ENCODE assay signal across 27 mouse cellular contexts in genomic region chr17:12814502-12814901, GRCm38 (mm10). TPM values are rescaled to one million over a fixed set of nuclear protein-coding genes. Genes with fewer than 3 reads are reported as not detected.
DNase-seq lines count a peak whose midpoint lies in the region; ATAC-seq and TF ChIP-seq lines count a peak whose summit lies in the region.
"Had no signal": no experiment of that assay in that cellular context is flagged by ENCODE, and none has a peak within 500 bp of the region (broad histone marks: within the 10 kb centered on the region; RNA-seq: fewer than 3 reads in every experiment).

No protein-coding gene starts in this region.

- no peak overlapping the region for H3K9ac ChIP-seq in kidney, embryonic 14.5 days (ENCODE audit: low read depth, low read length)
- H3K9ac ChIP-seq: embryonic facial prominence, embryonic 12.5 days; embryonic facial prominence, embryonic 15.5 days; forebrain, postnatal 0 days; heart, embryonic 13.5 days; hindbrain, embryonic 14.5 days had no signal

- ATAC-seq in kidney, embryonic 14.5 days (ENCODE audit: low FRiP score, low TSS enrichment): no peak
- ATAC-seq: activated CD4-positive, CD25-positive, alpha-beta regulatory T cell, adult 4 months; forebrain, embryonic 14.5 days; forebrain, postnatal 0 days had no signal

- no peaks in the 10 kb centered on the region for H3K27me3 ChIP-seq in kidney, adult 2 months (replicated peaks; ENCODE audit: control insufficient read depth, insufficient read depth, low read length)
- no peaks in the 10 kb centered on the region for H3K27me3 ChIP-seq in kidney, embryonic 14.5 days (ENCODE audit: control insufficient read depth, insufficient read depth, low read length)
- H3K27me3 ChIP-seq: embryonic facial prominence, embryonic 12.5 days; embryonic facial prominence, embryonic 15.5 days; heart, embryonic 13.5 days had no signal

- no peak overlapping the region for H3K27ac ChIP-seq in kidney, adult 2 months (ENCODE audit: insufficient read depth, low read depth, low read length)
- no peak overlapping the region for H3K27ac ChIP-seq in kidney, embryonic 14.5 days (ENCODE audit: low read depth, low read length)
- H3K27ac ChIP-seq: embryonic facial prominence, embryonic 12.5 days; embryonic facial prominence, embryonic 15.5 days; heart, adult 2 months; heart, embryonic 10.5 days; heart, embryonic 13.5 days; hindbrain, embryonic 14.5 days had no signal

- peaks cover 5% of the 10 kb centered on the region; the same call in 1 of the 2 replicates for H3K4me1 ChIP-seq in kidney, adult 2 months (ENCODE audit: control insufficient read depth, insufficient read depth, low read length)
- H3K4me1 ChIP-seq in kidney, embryonic 14.5 days (ENCODE audit: control insufficient read depth, insufficient read depth, low read length): 0 out of 2 replicates have a peak, but pooled peaks cover 5% of the 10 kb centered on the region
- peaks cover 4% of the 10 kb centered on the region for H3K4me1 ChIP-seq in lung, adult 2 months (ENCODE audit: control insufficient read depth, insufficient read depth, low read length)

- H3K4me2 ChIP-seq in kidney, embryonic 14.5 days (replicated peaks; ENCODE audit: low read depth, low read length): no peak overlapping the region
- H3K4me2 ChIP-seq: embryonic facial prominence, embryonic 12.5 days; embryonic facial prominence, embryonic 15.5 days; heart, embryonic 13.5 days; hindbrain, embryonic 14.5 days had no signal

- H3K9me3 ChIP-seq in kidney, embryonic 14.5 days (ENCODE audit: control insufficient read depth, low read length): peaks cover 17% of the 10 kb centered on the region

- 71% methylated on average over 3 of the region's 3 CpGs for WGBS in kidney, adult 2 months
- 90% methylated on average over 3 of the region's 3 CpGs for WGBS in kidney, embryonic 14.5 days
- WGBS in lung, adult 2 months: 59% methylated on average over 3 of the region's 3 CpGs

- H3K36me3 ChIP-seq in kidney, adult 2 months (ENCODE audit: control insufficient read depth, insufficient read depth, low read length): no peaks in the 10 kb centered on the region
- peaks cover 19% of the 10 kb centered on the region; the same call in 1 of the 2 replicates for H3K36me3 ChIP-seq in kidney, embryonic 14.5 days (ENCODE audit: control insufficient read depth, insufficient read depth, low read length)

- no peak for TF ChIP-seq CTCF in kidney, adult 2 months (conservative IDR thresholded peaks at IDR 0.05; ENCODE audit: insufficient read depth, insufficient read length, low read depth, low read length)
- TF ChIP-seq CTCF in lung, adult 2 months (IDR thresholded peaks at IDR 0.05; ENCODE audit: insufficient read depth, low read length): no peak

- no peak for TF ChIP-seq POLR2A in kidney, adult 2 months (IDR thresholded peaks at IDR 0.05; ENCODE audit: low read depth, low read length)
- no peak for TF ChIP-seq POLR2A in lung, adult 2 months (IDR thresholded peaks at IDR 0.05; ENCODE audit: borderline replicate concordance, extremely low read depth, low read depth, low read length)

- no peak overlapping the region for H3K4me3 ChIP-seq in kidney, adult 2 months (ENCODE audit: insufficient read depth, low read depth, low read length)
- H3K4me3 ChIP-seq in kidney, embryonic 14.5 days (ENCODE audit: low read length): no peak overlapping the region
- H3K4me3 ChIP-seq in lung, adult 2 months (replicated peaks; ENCODE audit: extremely low read depth, low read depth, low read length): no peak overlapping the region
- H3K4me3 ChIP-seq: embryonic facial prominence, embryonic 12.5 days; embryonic facial prominence, embryonic 15.5 days; heart, adult 2 months; heart, embryonic 10.5 days; heart, embryonic 13.5 days had no signal

- DNase-seq in cerebellum, adult 11-12 months: peak; percentile 1
- DNase-seq in cerebellum, adult 11 months: no peak
- peak; percentile 65 for DNase-seq in kidney, adult 2 months
- DNase-seq in lung, adult 2 months: peak; percentile 3
- DNase-seq in lung, postnatal 4 days: no peak
- DNase-seq in yolk sac, embryonic 10.5 days (ENCODE audit: low spot score): peak; percentile 69
- DNase-seq in layer of hippocampus, postnatal 10 days (ENCODE audit: low spot score in 2 of 2): no peak
- DNase-seq: adrenal gland, adult 8-10 months; adrenal gland, postnatal 25 days; cerebellum, adult 9-11 months; cerebellum, postnatal 25 days; forebrain, postnatal 0 days; gastrocnemius, postnatal 36 days; heart, postnatal 14 days; heart, postnatal 4 days had no signal

RNA-seq across cellular contexts. Expression of gene Igf2r, which starts 45.0 kb away (rescaled TPM):
- 24.8 and 27.0 TPM in 2 replicates for polyA plus RNA-seq in kidney, adult 2 months (2012; rRNA removed)
- polyA plus RNA-seq in kidney, embryonic 14.5 days (2014; fragmentation: Nextera tagmentation; extraction: Ambion mirVana): 20.7 and 37.8 TPM in 2 replicates
- polyA plus RNA-seq in lung, adult 2 months (2012; rRNA removed): 26.8 and 27.5 TPM in 2 replicates
- total RNA-seq in layer of hippocampus, postnatal 10 days (2021): 10 to 100 TPM; 25.5 to 27.7 TPM

RNA-seq across cellular contexts. Expression of gene Mas1, which starts 53.4 kb away (rescaled TPM):
- polyA plus RNA-seq in kidney, adult 2 months (2012; rRNA removed): 0.48 and 1.4 TPM in 2 replicates
- polyA plus RNA-seq in kidney, embryonic 14.5 days (2014; fragmentation: Nextera tagmentation; extraction: Ambion mirVana): 0.26 and 0.66 TPM in 2 replicates
- 0.12 TPM in 1 of 2 replicates, not detected in the other for polyA plus RNA-seq in lung, adult 2 months (2012; rRNA removed)
- 10 to 100 TPM; 31.6 to 34.5 TPM for total RNA-seq in layer of hippocampus, postnatal 10 days (2021)
- total RNA-seq: adrenal gland, postnatal 25 days; common myeloid progenitor, adult 5-6 weeks; ES-E14; granulocyte monocyte progenitor cell, adult 5-6 weeks had no signal
- polyA plus RNA-seq: forebrain, embryonic 14.5 days had no signal

Comparison
In these comparisons a context has a peak if more than half of its experiments do, and no peak if none do; other contexts are left out.
1. DNase-seq: peak in cerebellum, adult 11-12 months (single experiment), kidney, adult 2 months (single experiment), lung, adult 2 months (single experiment) and yolk sac, embryonic 10.5 days (single experiment); none in cerebellum, adult 11 months (single experiment), lung, postnatal 4 days (0 of 2) and layer of hippocampus, postnatal 10 days (0 of 2).